Mouse (Mus musculus) heart, embryonic 13.5 days (tissue): ENCODE results near the gene Tbc1d21. TPM values are rescaled to one million over a fixed set of nuclear protein-coding genes. Genes with fewer than 3 reads are reported as not detected.

ENCODE experiments used
- ATAC-seq: fragments of 200-750 bp; cut with Nextera tagmentation; 2 replicates; pipeline ENCODE4 v1.8.0; 2017; ENCODE audit warnings: moderate TSS enrichment; ENCODE audit not compliant: insufficient number of reproducible peaks, low FRiP score, low TSS enrichment; ENCODE audit errors: extremely low read depth
- H3K27ac ChIP-seq: fragments of 300-500 bp; sonication (generic); replicated peaks from 2 replicates; pipeline ENCODE4 v1.5.1; 2015; ENCODE audit warnings: moderate library complexity, mild to moderate bottlenecking, inconsistent platforms
- H3K27me3 ChIP-seq: fragments of 300-500 bp; sonication (generic); replicated peaks from 2 replicates; pipeline ENCODE4 v1.6.1; 2015; ENCODE audit warnings: mild to moderate bottlenecking, inconsistent platforms
- H3K36me3 ChIP-seq: fragments of 300-500 bp; sonication (generic); 2 replicates; pipeline ENCODE4 v1.6.1; 2015; ENCODE audit warnings: mild to moderate bottlenecking, inconsistent platforms
- H3K4me1 ChIP-seq: fragments of 300-500 bp; sonication (generic); 2 replicates; pipeline ENCODE4 v1.6.1; 2015; ENCODE audit warnings: inconsistent platforms
- H3K4me2 ChIP-seq: fragments of 300-500 bp; sonication (generic); 2 replicates; pipeline ENCODE4 v1.6.1; 2015; ENCODE audit warnings: inconsistent platforms, mild to moderate bottlenecking, moderate library complexity
- H3K4me3 ChIP-seq: fragments of 300-500 bp; sonication (generic); 2 replicates; pipeline ENCODE4 v1.5.1; 2015; ENCODE audit warnings: moderate library complexity, mild to moderate bottlenecking, inconsistent platforms
- H3K9ac ChIP-seq: fragments of 300-500 bp; sonication (generic); 2 replicates; pipeline ENCODE4 v1.6.1; 2015; ENCODE audit warnings: inconsistent platforms, mild to moderate bottlenecking, moderate library complexity
- H3K9me3 ChIP-seq: fragments of 300-500 bp; sonication (generic); 2 replicates; pipeline ENCODE4 v1.6.1; 2016; ENCODE audit warnings: inconsistent platforms
- WGBS: fragments of 180-500 bp; shearing (Covaris S2); methylation state at CpG from one replicate; pipeline ENCODE4 v1.1.7; 2015; ENCODE audit warnings: mixed read lengths; 5-methylcytosine and 5-hydroxymethylcytosine counted together
- polyA plus RNA-seq: library from polyadenylated mRNA; unstranded; fragments of >200 nt; fragmentation: Nextera tagmentation; extraction: Ambion mirVana; gene quantifications from 2 replicates; pipeline ENCODE4 v1.2.1, GENCODE M21; 2015

Gene Tbc1d21
- polyA plus RNA-seq, 1 experiment from 2014 or later, result not detected

- Histone ChIP-seq H3K9ac (no peak overlapping the region), H3K9me3 (no peaks in the 10 kb centered on the region), H3K4me1 (peaks cover 6% of the 10 kb centered on the region), H3K27me3 (peaks cover 14% of the 10 kb centered on the region), H3K27ac (no peak overlapping the region), H3K36me3 (no peaks in the 10 kb centered on the region), H3K4me2 (no peak overlapping the region), H3K4me3 (no peak overlapping the region)
- ATAC-seq, result no peak
- WGBS, result 98% methylated on average over 1 of the region's 1 CpGs
These were observed 28.5 kb downstream of the Tbc1d21 start for GRCm38 (mm10) chr9:58341795-58342194.

- Histone ChIP-seq H3K36me3 (no peaks in the 10 kb centered on the region), H3K4me1 (peaks cover 3% of the 10 kb centered on the region), H3K4me2 (no peak overlapping the region), H3K27ac (no peak overlapping the region), H3K27me3 (no peaks in the 10 kb centered on the region), H3K9me3 (no peaks in the 10 kb centered on the region), H3K4me3 (no peak overlapping the region), H3K9ac (no peak overlapping the region)
- ATAC-seq, result no peak
- 59% methylated on average over 8 of the region's 8 CpGs for WGBS
These were observed 33.5 kb downstream of the Tbc1d21 start for GRCm38 (mm10) chr9:58336650-58337281.

GRCm38 (mm10) chr9:58331276-58331675 is 39.0 kb downstream of the Tbc1d21 start:
- no peaks in the 10 kb centered on the region for H3K9me3 ChIP-seq
- H3K4me1 ChIP-seq, result peaks cover 36% of the 10 kb centered on the region
- H3K4me3 ChIP-seq, result no peak overlapping the region
- H3K27me3 ChIP-seq, result no peaks in the 10 kb centered on the region
- no peak for ATAC-seq
- no peak overlapping the region for H3K9ac ChIP-seq
- no peaks in the 10 kb centered on the region for H3K36me3 ChIP-seq
- 35% methylated on average over 3 of the region's 3 CpGs for WGBS
- H3K27ac ChIP-seq, result 0 out of 2 replicates have a peak overlapping the region, but pooled peaks have one; percentile 1
- no peak overlapping the region for H3K4me2 ChIP-seq

- H3K4me3 ChIP-seq, result no peak overlapping the region
These were observed 40.0 kb downstream of the Tbc1d21 start for GRCm38 (mm10) chr9:58330293-58330692.

GRCm38 (mm10) chr9:58327382-58327781 is 42.9 kb downstream of the Tbc1d21 start:
- H3K27ac ChIP-seq, result peak overlapping the region; percentile 87
- no peaks in the 10 kb centered on the region for H3K36me3 ChIP-seq
- WGBS, result 23% methylated on average over 1 of the region's 1 CpGs
- no peak overlapping the region for H3K4me2 ChIP-seq
- no peak overlapping the region for H3K9ac ChIP-seq
- H3K4me1 ChIP-seq, result peaks cover 49% of the 10 kb centered on the region
- H3K9me3 ChIP-seq, result no peaks in the 10 kb centered on the region
- H3K27me3 ChIP-seq, result no peaks in the 10 kb centered on the region
- ATAC-seq, result no peak; the same call in 1 of the 2 replicates
- H3K4me3 ChIP-seq, result no peak overlapping the region

More at GRCm38 (mm10) chr9:58330293-58330692, 40.0 kb downstream of the Tbc1d21 start:
- ATAC-seq, result no peak
- Histone ChIP-seq H3K4me2 (no peak overlapping the region), H3K9me3 (no peaks in the 10 kb centered on the region), H3K4me1 (peaks cover 42% of the 10 kb centered on the region), H3K9ac (no peak overlapping the region), H3K27me3 (no peaks in the 10 kb centered on the region), H3K36me3 (no peaks in the 10 kb centered on the region), H3K27ac (no peak overlapping the region)
- 19% methylated on average over 5 of the region's 5 CpGs for WGBS

GRCm38 (mm10) chr9:58326477-58327180 is 43.6 kb downstream of the Tbc1d21 start:
- ATAC-seq, result peak; percentile 70; the same call in 1 of the 2 replicates
- Histone ChIP-seq H3K9ac (no peak overlapping the region), H3K27me3 (no peaks in the 10 kb centered on the region), H3K27ac (peak overlapping the region; percentile 87), H3K4me2 (no peak overlapping the region), H3K4me1 (peaks cover 44% of the 10 kb centered on the region), H3K4me3 (no peak overlapping the region), H3K36me3 (no peaks in the 10 kb centered on the region), H3K9me3 (peaks cover 2% of the 10 kb centered on the region; the same call in 1 of the 2 replicates)
- 0% methylated on average over 4 of the region's 4 CpGs for WGBS

GRCm38 (mm10) chr9:58321681-58322080 is 48.6 kb downstream of the Tbc1d21 start:
- peaks cover 3% of the 10 kb centered on the region; the same call in 1 of the 2 replicates for H3K9me3 ChIP-seq
- H3K27me3 ChIP-seq, result no peaks in the 10 kb centered on the region
- no peak overlapping the region for H3K4me3 ChIP-seq
- H3K9ac ChIP-seq, result no peak overlapping the region
- H3K27ac ChIP-seq, result no peak overlapping the region
- H3K36me3 ChIP-seq, result no peaks in the 10 kb centered on the region
- no peak for ATAC-seq
- 88% methylated on average over 3 of the region's 3 CpGs for WGBS
- no peak overlapping the region for H3K4me2 ChIP-seq
- H3K4me1 ChIP-seq, result peaks cover 21% of the 10 kb centered on the region

GRCm38 (mm10) chr9:58318317-58318716 is 51.9 kb downstream of the Tbc1d21 start:
- ATAC-seq, result no peak
- H3K9me3 ChIP-seq, result peaks cover 3% of the 10 kb centered on the region; the same call in 1 of the 2 replicates
- no peak overlapping the region for H3K4me3 ChIP-seq
- H3K4me1 ChIP-seq, result peaks cover 34% of the 10 kb centered on the region
- no peak overlapping the region for H3K9ac ChIP-seq
- H3K27me3 ChIP-seq, result no peaks in the 10 kb centered on the region
- H3K4me2 ChIP-seq, result no peak overlapping the region
- WGBS, result 56% methylated on average over 3 of the region's 3 CpGs
- H3K27ac ChIP-seq, result no peak overlapping the region
- no peaks in the 10 kb centered on the region for H3K36me3 ChIP-seq

- ATAC-seq, result no peak
- H3K27ac ChIP-seq, result no peak overlapping the region
- 0 out of 2 replicates have a peak, but pooled peaks cover 4% of the 10 kb centered on the region for H3K27me3 ChIP-seq
- H3K9ac ChIP-seq, result no peak overlapping the region
- no peaks in the 10 kb centered on the region for H3K36me3 ChIP-seq
- whole genome bisulfite sequencing, result 47% methylated on average over 3 of the region's 3 CpGs
- peaks cover 3% of the 10 kb centered on the region; the same call in 1 of the 2 replicates for H3K9me3 ChIP-seq
- H3K4me3 ChIP-seq, result no peak overlapping the region
- no peak overlapping the region for H3K4me2 ChIP-seq
- peaks cover 44% of the 10 kb centered on the region for H3K4me1 ChIP-seq
These were observed 52.9 kb downstream of the Tbc1d21 start for GRCm38 (mm10) chr9:58317381-58317780.

- H3K4me1 ChIP-seq, result peaks cover 48% of the 10 kb centered on the region
- no peak overlapping the region for H3K27ac ChIP-seq
- H3K4me3 ChIP-seq, result no peak overlapping the region
- peaks cover 5% of the 10 kb centered on the region; the same call in 1 of the 2 replicates for H3K27me3 ChIP-seq
- H3K9ac ChIP-seq, result no peak overlapping the region
- no peak for ATAC-seq
- H3K36me3 ChIP-seq, result no peaks in the 10 kb centered on the region
- peaks cover 2% of the 10 kb centered on the region; the same call in 1 of the 2 replicates for H3K9me3 ChIP-seq
- H3K4me2 ChIP-seq, result no peak overlapping the region
- WGBS, result 57% methylated on average over 7 of the region's 7 CpGs
These were observed 53.5 kb downstream of the Tbc1d21 start for GRCm38 (mm10) chr9:58316784-58317183.

- Histone ChIP-seq H3K4me2 (no peak overlapping the region), H3K4me3 (no peak overlapping the region), H3K9ac (no peak overlapping the region), H3K9me3 (no peaks in the 10 kb centered on the region), H3K27ac (peak overlapping the region; percentile 72), H3K36me3 (no peaks in the 10 kb centered on the region), H3K4me1 (peaks cover 57% of the 10 kb centered on the region), H3K27me3 (peaks cover 11% of the 10 kb centered on the region; the same call in 1 of the 2 replicates)
- no peak for ATAC-seq
- 82% methylated on average over 2 of the region's 2 CpGs for WGBS
These were observed 54.4 kb downstream of the Tbc1d21 start for GRCm38 (mm10) chr9:58315850-58316249.
